Mouse (Mus musculus) lung, postnatal 0 days (tissue): ENCODE results near the gene Klc3.

Experiments used
- CTCF ChIP-seq: IDR thresholded peaks from 2 replicates; pipeline ENCODE4 v1.5.1; 2016; ENCODE audit warnings: antibody characterized with exemption, mild to moderate bottlenecking
- EP300 ChIP-seq: IDR thresholded peaks from 2 replicates; pipeline ENCODE4 v1.6.1; 2016; ENCODE audit warnings: antibody characterized with exemption, mild to moderate bottlenecking, control low read depth

- TF ChIP-seq EP300 (no peak), CTCF (no peak; the same call in 1 of the 2 replicates)
Measured at GRCm38 (mm10) chr7:19382166-19382541, 21.8 kb downstream of the Klc3 start.
